Mouse (Mus musculus): Measurements from ENCODE around the gene Slc38a2.

Gene Slc38a2

DNA sequence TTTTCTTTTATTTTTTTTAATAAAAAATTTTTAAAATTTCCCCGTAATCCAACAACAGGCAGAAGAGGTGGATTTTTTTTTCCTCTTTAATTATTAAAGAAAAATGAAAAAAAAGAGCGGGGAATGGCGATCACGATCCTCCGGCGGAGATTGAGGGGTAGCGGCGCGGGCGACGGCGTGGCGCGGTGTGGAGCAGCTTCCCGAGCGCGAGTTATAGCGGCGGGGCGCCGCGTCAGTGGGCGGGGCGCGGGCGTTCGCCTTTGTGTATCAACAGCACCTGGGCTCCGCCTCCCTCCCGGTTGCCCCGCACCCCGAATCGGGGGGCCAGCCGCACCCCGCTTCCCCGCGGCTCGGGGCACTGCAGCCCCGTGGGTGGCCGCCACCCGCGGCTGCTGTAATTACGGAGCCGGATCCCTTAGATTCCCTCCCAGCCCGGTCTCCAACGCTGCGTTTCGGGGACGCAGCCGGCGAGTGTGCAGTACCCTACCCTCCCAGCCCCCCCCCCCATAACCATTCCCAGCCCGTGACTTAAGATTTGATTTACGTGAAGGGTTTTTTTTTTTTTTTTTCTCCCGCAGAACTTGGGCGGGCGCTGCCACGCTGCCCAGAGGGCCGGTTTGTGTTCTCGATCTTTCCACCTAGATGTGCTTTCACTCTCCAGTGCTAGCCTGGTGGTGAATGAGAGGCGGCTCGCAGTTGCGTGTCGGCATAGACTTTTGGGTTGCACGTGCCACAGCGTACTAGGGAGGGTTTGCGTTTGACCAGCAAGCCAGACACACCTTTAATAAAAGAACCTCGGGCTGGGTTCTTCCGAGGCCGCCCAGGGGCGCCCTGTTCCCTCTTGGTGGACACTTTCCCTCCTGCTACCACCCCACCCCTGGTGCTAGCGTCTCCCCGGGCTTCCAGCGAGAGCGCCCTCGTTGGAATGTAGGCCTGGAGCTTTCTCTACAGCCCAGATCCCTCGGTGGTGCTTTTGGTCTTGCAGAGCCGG, at the start of gene Slc38a2:
Gene Slc38a2 (minus strand): TSS at position 210 of the 991 bp plus-strand sequence.
- DNase-seq = peak; percentile 89

DNA sequence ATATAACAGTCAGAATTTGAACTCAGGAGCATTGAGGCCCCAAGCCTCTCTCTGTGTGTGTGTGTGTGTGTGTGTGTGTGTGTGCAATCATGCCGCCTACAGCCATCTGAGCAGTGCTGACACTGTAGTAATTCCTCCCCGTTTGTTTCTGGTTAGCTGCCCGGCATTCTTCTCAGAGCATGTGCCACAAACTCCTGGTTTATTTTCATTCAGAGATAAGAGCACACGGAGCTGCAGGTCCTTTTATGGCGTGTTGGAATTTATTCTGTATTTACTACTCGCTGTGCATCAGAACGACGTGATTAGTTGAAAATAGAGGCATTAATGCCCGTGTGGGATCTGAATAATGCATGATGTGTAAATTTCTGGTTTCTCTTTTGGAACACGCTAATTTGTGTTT, 49.6 kb upstream of the Slc38a2 start:
- DNase-seq = no peak

DNA sequence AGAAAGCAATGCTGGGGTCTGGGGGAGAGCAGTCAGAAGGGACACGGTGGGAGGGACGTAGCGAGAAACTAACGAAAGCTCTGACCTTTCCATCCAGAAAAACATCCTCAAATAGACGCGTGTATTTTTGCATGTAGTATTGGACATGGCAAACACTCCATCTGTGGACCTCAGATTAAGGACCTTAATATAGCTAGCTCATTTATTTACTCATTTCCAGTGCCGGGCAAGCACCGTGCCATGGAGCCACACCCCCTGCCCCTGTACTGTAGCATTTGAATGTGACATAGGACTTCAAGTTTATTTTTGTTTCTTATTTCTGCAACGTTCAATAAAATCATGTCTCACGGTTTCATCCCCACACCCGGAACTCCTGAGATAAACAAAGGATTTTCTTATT, 48.0 kb upstream of the Slc38a2 start:
- no peak for DNase-seq

DNA sequence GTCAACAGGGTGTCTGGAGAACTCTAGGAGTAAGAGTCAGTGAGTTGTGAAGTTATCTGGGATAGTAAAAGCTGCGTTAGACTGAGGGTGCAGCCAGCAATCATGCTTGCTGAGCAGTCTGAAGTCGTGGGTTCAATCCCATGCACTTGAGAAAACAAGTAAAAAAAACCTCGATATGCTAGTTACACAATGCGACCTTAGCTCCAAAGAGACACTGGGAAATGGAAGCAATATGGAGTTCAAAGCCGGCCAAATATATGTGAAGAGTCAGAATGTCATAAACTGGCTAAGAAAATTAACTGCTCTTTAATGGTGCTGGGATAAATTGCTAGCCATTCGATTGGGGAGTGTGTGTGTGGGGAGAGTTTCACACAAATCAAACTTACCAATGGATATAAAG, 47.5 kb upstream of the Slc38a2 start:
- no peak for DNase-seq

DNA sequence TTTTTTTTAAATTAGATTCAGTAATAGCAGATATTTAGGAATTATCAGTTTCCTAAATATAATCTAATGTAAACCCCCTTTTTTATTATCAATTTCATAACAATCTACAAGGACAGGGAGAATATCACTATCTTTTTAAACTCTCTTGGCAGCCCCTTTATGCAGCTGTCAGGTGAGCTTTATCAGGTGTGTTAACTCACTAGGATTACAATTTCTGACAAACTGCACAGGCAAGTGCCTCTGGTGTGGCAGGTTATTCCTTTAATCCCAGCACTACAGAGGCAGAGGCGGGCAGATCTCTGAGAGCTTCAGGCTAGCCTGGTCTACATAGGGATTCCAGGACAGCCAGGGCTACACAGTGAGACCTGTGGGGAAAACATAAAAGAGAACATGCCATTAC, 45.8 kb upstream of the Slc38a2 start:
- DNase-seq = no peak

DNA sequence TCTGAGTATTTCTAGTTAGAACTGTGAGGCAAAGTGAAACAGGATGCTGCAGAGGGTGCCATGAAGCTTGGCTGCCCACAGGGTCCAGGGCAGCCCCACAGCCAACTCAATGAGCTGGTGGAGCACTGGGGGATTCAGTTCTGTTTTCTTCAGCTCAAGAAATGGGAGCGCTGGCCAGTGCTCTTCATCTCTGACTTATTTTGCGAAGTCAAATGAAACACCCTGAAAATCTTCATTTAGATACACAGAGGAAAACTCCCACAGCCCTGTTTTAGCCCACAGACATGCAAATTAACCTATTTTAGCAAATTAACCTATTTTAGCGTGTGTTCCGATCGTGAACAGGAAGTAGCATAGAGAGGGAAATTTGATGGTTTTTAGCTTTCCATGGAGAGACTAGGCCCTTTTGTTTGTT, 45.4 kb upstream of the Slc38a2 start:
- no peak for DNase-seq

DNA sequence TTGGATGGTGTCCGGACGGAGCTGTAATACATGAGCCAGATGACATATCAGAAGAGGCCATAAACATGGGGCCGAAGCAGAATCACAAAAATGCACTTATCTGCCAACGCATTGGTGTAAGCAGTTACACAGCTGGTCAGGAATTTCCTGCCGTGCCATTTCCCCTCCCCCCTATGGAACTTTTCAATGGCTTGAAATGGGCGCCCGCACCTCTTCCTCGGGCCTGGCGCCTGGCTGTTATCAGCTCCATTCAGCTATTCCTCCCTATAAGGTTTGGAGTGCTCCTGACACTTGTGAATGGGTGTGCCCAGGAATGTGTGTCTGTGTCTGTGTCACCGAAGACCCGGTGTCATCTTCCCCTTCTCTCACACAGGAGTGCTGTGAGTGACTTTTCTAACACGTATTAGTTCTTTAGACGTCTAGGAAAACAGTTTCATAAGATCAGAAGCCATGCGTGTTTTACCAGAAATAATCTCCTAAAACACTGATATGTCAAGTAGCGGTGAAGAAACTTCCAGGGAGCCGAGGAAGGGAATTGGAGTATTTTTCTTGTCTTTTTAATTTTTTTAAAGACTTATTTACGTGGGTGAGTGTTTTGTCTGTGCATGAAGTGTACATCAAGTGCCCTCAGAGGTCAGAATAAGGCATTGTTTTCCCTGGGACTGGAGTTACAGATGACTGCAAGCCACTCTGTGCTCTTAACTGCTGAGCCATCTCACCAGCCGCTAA, 44.8 kb upstream of the Slc38a2 start:
- no peak for DNase-seq

DNA sequence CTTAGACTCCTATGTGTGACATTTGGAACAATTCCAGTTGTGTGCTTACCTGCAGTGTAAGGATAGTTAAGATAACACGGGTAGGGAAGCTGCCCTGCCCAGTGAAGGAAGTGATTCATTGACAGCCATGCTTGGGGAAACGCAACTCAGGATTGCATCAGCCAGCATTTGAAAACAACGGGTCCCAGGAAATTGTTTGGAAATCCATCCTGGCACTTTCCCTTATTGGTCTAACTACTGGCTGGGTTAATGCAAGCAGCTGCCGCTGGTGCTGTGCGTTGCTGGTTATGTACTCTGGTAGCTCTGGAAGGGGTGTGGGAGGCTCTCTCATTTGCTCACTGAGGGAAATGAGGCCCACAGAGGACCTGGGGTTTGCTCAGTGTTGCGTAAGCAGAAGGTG, 43.7 kb upstream of the Slc38a2 start:
- no peak for DNase-seq

DNA sequence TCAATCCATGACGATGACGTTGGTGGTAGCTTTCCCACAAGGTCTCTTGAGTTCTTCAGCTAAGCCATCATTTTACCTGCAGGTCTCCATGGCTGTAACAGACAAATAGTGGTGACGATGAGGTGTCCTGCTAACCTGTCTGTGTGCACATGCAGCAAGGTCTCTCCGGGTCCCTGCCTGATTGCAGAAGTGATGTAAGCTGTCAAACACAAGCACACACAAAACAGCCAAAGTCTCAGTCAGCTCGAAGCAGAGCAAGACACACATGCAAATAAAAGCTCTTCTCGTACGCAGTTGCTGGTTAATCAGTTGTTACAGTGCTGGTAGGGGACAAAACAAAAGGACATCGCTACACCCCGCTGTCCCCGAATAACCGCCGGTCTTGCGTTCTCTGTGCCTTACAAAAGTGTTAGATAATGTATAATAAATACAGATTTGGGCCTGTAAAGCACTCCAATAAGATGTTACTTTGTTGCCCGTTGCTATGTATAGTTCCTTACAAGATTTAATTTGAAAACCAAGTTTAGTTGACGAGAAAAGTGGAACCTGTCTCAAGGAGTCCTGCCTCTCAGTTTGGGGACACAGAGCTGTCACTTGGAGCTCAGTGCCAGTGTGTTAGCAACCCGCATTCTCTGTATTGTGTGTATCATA, 43.2 kb upstream of the Slc38a2 start:
- no peak for DNase-seq

DNA sequence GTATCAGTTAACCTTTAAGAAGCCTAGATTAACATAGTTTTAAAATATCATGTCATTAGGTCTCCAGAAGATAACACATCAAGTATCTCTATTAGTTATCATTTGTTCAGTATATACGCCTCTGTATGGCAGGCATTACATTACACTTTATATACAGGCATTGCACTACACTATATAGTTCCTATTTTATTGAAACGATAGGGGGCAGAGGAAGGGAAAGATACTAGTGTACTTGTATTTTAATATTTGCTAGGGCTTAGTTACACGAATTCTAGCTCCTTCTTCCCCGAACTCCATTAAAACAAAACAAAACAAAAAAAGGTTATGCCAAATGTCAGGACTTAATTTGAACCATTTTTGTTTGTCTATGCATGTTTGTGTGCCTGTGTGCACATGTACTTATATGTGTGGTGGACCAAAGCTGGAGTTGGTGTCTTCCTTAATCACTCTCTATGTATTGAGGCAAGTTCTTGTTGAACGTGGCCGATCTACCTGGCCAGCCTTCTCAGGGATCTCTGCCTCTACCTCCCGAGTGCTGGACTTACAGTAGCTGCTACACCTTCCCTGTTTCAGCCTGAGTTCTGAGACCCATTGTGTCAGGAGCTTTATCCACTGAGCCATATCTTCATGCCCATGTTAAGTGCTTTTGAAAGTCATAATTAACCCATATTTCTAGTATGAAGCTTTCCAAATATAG, 41.5 kb upstream of the Slc38a2 start:
- no peak for DNase-seq

DNA sequence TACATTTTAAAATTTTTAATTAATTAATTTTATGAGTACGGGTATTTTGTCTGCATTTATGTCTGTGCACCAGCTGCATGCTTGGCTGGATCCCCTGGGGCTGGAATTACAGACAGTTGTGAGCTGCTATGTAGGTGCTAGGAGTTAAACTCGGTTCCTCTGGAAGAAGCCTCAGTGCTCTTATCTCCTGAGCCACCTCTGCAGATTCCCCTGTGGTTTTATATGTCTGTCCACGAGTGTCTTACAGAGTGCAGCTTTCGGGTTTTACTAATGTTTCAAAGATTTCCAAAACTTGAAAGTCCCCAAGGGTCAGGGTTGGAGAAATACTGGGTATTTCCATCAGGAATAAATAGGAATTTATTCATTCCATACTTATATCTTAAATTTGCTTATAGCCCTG, 40.6 kb upstream of the Slc38a2 start:
- DNase-seq = no peak

DNA sequence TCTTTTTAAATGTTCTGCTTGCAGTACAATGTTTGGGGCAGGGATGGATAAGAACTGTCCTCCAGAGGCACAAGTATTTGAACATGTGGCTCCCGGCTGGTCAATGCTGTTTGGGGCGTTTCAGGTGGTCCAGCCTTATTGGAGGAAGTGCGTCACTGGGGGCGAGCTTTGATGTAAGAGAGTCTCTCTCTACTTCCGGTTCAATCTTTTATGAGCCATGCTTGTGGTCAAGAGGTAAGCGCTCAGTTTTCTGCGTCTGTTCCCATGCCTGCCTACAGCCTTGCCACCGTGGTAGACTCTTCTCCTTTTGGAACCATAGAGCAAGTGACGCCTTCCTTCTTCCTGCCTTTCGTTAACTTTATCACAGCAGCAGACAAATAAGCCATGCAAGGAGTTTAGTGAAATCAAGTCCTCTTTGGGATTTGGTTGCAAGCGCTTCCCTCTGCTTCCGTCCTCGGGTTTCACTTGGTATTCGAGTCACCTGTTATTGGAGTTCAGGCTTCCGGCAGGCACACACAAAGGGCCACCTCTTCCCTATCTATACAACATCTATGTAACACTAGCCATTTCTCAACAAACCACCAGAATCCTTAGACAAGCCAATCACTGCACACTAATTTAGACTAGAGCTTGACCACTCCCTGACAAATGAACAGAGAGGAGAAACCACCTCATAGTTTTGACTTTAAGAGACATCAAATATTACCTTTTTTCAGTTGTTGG, 37.3 kb upstream of the Slc38a2 start:
- DNase-seq = no peak

DNA sequence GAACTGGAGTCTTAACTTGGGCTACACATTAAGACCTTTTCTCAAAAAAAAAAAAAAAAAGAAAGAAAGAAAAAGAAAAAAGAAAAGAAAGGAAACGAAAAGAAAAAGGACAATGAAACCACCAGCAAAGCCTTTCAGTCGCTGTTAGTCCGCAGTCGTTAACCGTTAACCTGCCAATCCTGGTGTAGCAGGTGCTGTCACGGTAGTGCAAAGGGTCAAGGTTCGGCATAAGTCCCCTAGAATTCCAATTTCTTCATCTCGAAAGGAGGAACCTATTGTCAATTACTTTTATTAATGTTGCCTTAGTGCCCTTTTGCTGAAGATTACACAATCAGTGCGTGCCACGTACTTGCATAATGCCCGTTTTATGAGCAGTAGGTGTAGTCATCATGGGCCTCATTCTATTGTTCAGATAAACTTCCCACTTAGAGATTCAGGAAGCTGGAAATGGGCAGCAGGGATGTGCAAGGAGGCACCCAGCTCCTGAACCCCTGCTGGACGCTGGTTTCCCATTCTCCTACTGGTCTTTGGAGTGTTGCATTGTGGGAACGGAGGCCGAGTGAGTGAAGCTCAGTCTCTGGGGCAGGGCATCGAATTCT, 36.1 kb upstream of the Slc38a2 start:
- DNase-seq = no peak

DNA sequence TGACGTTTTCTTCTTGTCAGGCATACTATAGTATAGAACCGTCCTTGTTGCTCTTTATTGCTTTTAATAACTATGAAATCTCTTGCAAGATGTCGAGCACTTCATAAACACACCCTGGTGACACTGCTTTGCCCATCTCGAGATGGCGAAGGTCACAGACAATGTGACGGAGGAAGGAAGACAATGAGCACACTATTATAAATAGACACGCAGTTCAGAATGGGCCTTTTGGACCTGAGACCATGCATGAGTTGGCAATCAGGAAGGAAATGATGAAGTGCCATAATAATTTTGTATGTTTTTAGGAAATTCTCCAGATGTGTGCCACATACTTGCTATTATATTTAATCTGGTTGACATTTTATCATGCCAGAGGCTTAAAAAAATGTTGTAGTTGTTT, 34.9 kb upstream of the Slc38a2 start:
- no peak for DNase-seq

DNA sequence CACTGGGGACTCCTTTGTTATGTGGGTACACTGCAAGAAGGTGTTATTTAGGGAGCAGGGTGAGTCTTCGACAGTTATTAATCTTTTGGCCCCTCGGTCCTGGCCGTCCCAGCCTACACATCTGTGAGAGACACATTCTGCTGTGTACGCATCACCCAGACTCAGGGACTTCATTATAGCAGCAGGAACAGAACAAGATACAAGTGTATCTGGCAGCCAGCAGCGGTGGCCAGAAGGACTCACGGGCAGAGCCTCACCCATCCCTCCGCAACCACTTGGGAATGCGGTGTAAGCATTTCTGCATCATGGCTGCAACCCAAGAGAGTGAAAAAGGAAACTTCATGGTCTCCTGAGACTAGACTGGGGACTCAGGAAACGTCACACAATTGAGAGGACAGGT, 30.9 kb upstream of the Slc38a2 start:
- no peak for DNase-seq

DNA sequence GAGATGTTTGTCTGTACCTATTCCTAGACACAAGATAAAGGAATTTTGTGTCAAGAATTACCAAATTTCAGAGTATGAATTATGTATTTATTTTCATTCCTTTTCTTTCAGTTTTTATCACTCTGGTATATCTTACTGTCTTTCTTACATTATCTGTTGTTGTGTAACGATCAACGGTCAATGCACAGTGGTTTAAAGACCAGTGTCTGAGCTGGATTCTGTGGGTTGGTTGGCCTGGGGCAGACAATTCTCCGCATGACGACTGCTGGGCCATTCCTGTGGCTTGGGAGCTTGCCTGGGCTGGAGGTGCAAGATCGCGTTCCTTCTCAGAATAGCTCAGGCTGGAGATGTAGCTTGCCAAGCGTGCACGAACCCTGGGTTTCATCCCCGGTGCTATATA, 30.3 kb upstream of the Slc38a2 start:
- no peak for DNase-seq

DNA sequence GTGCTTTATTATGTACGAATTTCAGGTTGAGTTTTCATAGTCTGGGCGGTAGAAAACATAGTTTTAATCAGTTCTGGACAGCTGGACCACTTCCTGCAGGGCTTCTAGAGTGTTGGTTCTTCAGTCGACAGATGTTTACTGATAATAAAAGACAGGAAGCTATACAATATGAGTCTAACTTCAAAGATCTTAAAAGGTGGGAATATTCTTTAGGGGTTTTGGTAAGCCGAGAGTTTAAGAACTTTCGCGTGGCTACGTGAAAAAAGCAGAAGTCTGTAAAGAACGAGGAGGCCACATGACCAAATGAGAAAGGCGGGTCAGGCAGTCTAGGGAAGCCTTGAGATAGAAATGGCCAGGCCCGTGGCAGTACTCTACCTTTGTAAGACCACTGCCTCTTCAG, 29.5 kb upstream of the Slc38a2 start:
- DNase-seq = no peak

DNA sequence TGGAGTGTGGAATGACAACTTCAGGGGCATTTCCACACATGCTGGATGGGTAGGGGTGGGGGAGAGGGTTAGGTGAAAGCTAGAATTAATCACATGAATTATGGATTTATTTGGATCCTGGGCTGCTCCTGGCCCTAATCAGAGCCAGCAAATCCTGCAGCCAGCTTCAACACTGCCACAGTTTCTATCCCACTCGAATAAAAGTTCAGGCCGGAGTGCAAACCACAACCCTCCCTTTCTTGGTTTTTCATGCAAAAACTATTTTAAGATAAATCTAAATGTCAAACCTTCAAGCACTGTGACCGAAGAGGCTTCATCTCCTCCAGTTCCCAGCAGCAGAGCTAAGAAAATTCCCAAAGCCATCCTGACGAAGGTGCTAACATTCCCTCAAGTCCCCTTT, 28.8 kb upstream of the Slc38a2 start:
- DNase-seq = no peak

DNA sequence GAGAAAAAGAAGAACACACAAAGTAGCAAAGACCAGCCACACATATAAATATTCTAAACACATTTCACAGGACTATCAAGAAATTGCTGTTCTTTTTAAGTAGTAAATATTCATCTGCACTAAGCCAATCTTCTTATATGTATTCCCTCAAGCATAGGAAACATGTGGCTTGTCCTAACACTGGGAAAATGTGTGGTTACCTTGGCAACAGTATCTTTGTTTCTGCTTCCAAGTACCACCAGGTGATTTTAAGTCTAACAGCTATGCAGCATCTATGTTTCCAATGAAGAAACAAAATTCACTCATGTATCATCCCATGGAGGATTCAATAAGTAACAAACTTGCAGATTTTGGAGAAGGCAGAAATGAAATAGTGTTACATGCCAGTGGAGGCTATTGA, 25.0 kb upstream of the Slc38a2 start:
- DNase-seq = no peak

DNA sequence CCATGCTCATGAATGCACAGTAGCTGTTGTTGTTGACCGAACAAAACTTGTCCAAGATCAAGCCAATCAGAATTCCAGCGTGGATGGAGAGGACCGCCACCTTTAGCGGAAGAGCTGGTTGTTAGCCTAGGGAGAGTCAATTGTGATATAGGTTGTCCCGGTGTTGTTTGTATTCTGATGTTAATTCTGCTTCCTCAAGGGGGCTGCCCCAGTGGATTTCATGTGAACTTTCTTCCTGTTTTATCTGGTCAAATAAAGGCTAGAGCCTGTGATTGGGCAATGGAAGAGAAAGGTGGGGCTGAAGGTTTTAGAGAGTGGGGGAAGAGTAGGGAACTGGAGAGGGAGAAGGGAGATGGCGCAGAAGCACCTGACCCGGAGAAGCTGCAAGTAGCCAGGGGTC, 22.7 kb upstream of the Slc38a2 start:
- DNase-seq = no peak

DNA sequence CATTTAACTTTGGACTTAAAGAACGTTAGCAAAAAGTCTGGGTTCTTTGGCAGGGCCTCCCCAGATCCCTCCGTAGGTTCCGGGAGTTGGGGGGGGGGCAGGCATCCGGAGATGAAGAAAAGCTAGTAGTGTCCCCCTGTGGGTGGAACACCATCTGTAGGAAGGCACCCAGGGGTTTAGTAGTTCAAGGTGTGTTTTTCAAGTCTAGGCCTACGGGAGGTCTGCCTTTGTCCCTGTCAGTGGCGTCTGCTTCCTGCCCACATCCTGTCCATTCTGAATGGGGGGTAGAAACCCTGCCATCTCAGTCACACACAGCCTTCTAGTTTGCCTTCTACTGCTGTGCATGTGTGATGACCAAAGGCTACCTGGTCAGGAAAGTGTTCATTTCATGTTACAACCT, 20.6 kb upstream of the Slc38a2 start:
- DNase-seq = no peak

DNA sequence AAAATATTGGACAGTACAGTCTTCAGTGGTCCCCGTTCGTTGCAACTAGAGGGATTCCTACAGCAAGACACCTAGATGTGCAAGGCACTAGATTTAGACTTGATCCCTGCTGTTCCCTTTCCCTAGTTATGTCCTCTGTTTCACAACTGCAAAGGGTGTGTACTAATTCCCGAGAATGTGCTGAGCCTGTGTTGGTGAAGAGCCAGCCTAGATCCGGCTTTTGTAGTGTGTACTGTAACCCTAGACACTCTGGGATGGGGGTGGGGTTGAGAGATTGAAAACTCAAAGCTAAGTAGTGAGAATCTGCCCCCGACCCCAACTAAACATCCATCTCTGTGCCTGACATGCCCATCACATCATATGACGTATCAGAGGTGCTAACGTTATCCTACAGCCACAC, 18.9 kb upstream of the Slc38a2 start:
- no peak for DNase-seq
